Mouse (Mus musculus) embryonic facial prominence, embryonic 15.5 days (tissue): Measurements from ENCODE around the gene Syk. TPM values are rescaled to one million over a fixed set of nuclear protein-coding genes. Genes with fewer than 3 reads are reported as not detected.

Source experiments
- ATAC-seq: fragments of 200-750 bp; cut with Nextera tagmentation; 2 replicates; pipeline ENCODE4 v1.8.0; 2017; ENCODE audit warnings: low read depth, moderate TSS enrichment; ENCODE audit not compliant: insufficient number of reproducible peaks, low FRiP score, low TSS enrichment
- H3K27ac ChIP-seq: fragments of 300-500 bp; sonication (generic); replicated peaks from 2 replicates; pipeline ENCODE4 v1.5.1; 2015; ENCODE audit warnings: mild to moderate bottlenecking, inconsistent platforms
- H3K27me3 ChIP-seq: fragments of 300-500 bp; sonication (generic); 2 replicates; pipeline ENCODE4 v1.6.1; 2015; ENCODE audit warnings: inconsistent platforms
- H3K36me3 ChIP-seq: fragments of 300-500 bp; sonication (generic); 2 replicates; pipeline ENCODE4 v1.6.1; 2015; ENCODE audit warnings: mild to moderate bottlenecking, inconsistent platforms
- H3K4me1 ChIP-seq: fragments of 300-500 bp; sonication (generic); 2 replicates; pipeline ENCODE4 v1.6.1; 2015; ENCODE audit warnings: inconsistent platforms
- H3K4me2 ChIP-seq: fragments of 300-500 bp; sonication (generic); replicated peaks from 2 replicates; pipeline ENCODE4 v1.6.1; 2015; ENCODE audit warnings: mild to moderate bottlenecking, inconsistent platforms
- H3K4me3 ChIP-seq: fragments of 300-500 bp; sonication (generic); replicated peaks from 2 replicates; pipeline ENCODE4 v1.5.1; 2015; ENCODE audit warnings: mild to moderate bottlenecking, inconsistent platforms
- H3K9ac ChIP-seq: fragments of 300-500 bp; sonication (generic); 2 replicates; pipeline ENCODE4 v1.6.1; 2015; ENCODE audit warnings: inconsistent platforms
- H3K9me3 ChIP-seq: fragments of 300-500 bp; sonication (generic); replicated peaks from 2 replicates; pipeline ENCODE4 v1.6.1; 2016; ENCODE audit warnings: inconsistent platforms
- WGBS: fragments of 180-500 bp; shearing (Covaris S2); methylation state at CpG from one replicate; pipeline ENCODE4 v1.1.7; 2015; 5-methylcytosine and 5-hydroxymethylcytosine counted together
- polyA plus RNA-seq: library from polyadenylated mRNA; unstranded; fragments of >200 nt; fragmentation: Nextera tagmentation; extraction: Ambion mirVana; gene quantifications from 2 replicates; pipeline ENCODE4 v1.2.1, GENCODE M21; 2015

Syk gene
- 3.0 and 3.6 TPM in 2 replicates for polyA plus RNA-seq

GRCm38 (mm10) chr13:52582878-52583661 is at the start of gene Syk:
TSS of gene Syk (plus strand) at chr13:52583173.
- 0 out of 2 replicates have a peak, but pooled peaks cover 2% of the 10 kb centered on the region for H3K27me3 ChIP-seq
- peak within 1 kb of the TSS; percentile 98 for H3K4me2 ChIP-seq
- H3K4me3 ChIP-seq, result peak within 1 kb of the TSS; percentile 63
- H3K27ac ChIP-seq, result peak within 1 kb of the TSS; percentile 63
- WGBS, result under 1% methylated on average over 67 of the region's 70 CpGs
- H3K36me3 ChIP-seq, result no peaks in the 10 kb centered on the region
- no peaks in the 10 kb centered on the region for H3K9me3 ChIP-seq
- peak within 1 kb of the TSS; percentile 45 for H3K9ac ChIP-seq
- H3K4me1 ChIP-seq, result no peaks in the 10 kb centered on the region
- ATAC-seq, result peak; percentile 66

DNA sequence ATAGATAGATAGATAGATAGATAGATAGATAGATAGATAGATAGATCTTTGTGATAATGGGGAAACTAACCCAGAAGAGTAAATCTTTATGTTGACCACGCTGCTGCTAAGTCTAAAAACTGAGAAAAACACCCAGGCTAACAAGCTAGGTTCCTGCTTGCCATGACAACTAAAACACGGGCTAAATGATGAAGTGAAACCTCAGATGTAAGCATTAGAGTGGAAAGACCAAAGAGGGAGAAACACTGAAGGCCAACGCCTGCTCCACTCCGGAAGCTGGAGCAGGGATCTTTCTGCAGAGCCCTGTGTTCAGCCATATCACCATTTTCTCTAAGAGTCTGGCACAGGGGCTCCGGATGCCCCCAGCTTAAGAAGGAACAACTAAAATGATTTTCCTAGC is 49.3 kb upstream of the Syk start:
- Histone ChIP-seq H3K9me3 (no peaks in the 10 kb centered on the region), H3K4me3 (no peak overlapping the region), H3K4me2 (no peak overlapping the region), H3K4me1 (peaks cover 8% of the 10 kb centered on the region; the same call in 1 of the 2 replicates), H3K9ac (no peak overlapping the region), H3K36me3 (no peaks in the 10 kb centered on the region), H3K27ac (no peak overlapping the region), H3K27me3 (peaks cover 17% of the 10 kb centered on the region)
- 79% methylated on average over 5 of the region's 5 CpGs for WGBS
- ATAC-seq, result no peak

GRCm38 (mm10) chr13:52535542-52535941 is 47.4 kb upstream of the Syk start:
- H3K4me3 ChIP-seq, result no peak overlapping the region
- H3K4me2 ChIP-seq, result no peak overlapping the region
- 6% methylated on average over 4 of the region's 4 CpGs for WGBS
- no peak overlapping the region for H3K9ac ChIP-seq
- peaks cover 1% of the 10 kb centered on the region; the same call in 1 of the 2 replicates for H3K4me1 ChIP-seq
- no peak overlapping the region for H3K27ac ChIP-seq
- no peaks in the 10 kb centered on the region for H3K9me3 ChIP-seq
- H3K27me3 ChIP-seq, result peaks cover under 1% of the 10 kb centered on the region
- no peaks in the 10 kb centered on the region for H3K36me3 ChIP-seq
- 0 out of 2 replicates have a peak, but pooled peaks have one; percentile 35 for ATAC-seq

GRCm38 (mm10) chr13:52537754-52538587 is 45.0 kb upstream of the Syk start:
- Histone ChIP-seq H3K36me3 (no peaks in the 10 kb centered on the region), H3K4me3 (no peak overlapping the region), H3K4me2 (no peak overlapping the region), H3K4me1 (peaks cover 10% of the 10 kb centered on the region; the same call in 1 of the 2 replicates), H3K9ac (no peak overlapping the region), H3K27me3 (no peaks in the 10 kb centered on the region), H3K27ac (no peak overlapping the region), H3K9me3 (no peaks in the 10 kb centered on the region)
- no peak for ATAC-seq
- WGBS, result 93% methylated on average over 26 of the region's 26 CpGs

DNA sequence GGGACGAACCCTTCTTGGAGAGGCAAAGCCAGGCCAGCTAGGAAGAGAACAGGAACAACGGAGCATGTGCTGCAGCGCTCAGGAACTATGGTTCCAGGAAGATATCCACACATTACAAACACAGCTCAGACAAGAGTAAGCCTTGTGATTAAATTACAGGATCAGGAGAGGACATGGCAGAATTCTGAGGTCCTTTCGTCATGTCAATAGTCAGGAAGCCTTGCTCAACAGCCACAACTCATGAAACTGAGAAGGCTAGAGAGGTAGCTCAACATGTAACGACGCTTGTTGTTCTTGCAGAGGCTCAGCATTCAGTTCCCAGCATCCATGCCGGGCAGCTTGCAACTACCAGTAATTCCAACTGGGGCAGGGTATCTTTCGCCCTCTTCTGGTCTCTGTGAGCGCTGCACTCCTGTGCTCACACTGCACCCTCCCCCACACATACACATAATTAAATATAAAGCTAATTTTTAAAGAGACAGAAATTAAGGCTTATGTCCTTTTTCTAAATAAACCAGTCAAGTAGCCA is 44.3 kb upstream of the Syk start:
- Histone ChIP-seq H3K27ac (no peak overlapping the region), H3K4me2 (no peak overlapping the region), H3K4me3 (no peak overlapping the region), H3K9me3 (no peaks in the 10 kb centered on the region), H3K4me1 (peaks cover 10% of the 10 kb centered on the region; the same call in 1 of the 2 replicates), H3K9ac (no peak overlapping the region), H3K36me3 (no peaks in the 10 kb centered on the region), H3K27me3 (no peaks in the 10 kb centered on the region)
- ATAC-seq, result no peak
- 93% methylated on average over 9 of the region's 9 CpGs for WGBS

- Histone ChIP-seq H3K27ac (no peak overlapping the region), H3K4me2 (no peak overlapping the region), H3K4me3 (no peak overlapping the region), H3K4me1 (peaks cover 10% of the 10 kb centered on the region; the same call in 1 of the 2 replicates), H3K9ac (no peak overlapping the region), H3K27me3 (no peaks in the 10 kb centered on the region), H3K9me3 (no peaks in the 10 kb centered on the region), H3K36me3 (no peaks in the 10 kb centered on the region)
- 75% methylated on average over 6 of the region's 6 CpGs for WGBS
- no peak for ATAC-seq
Observed at GRCm38 (mm10) chr13:52539461-52539860, 43.5 kb upstream of the Syk start.

GRCm38 (mm10) chr13:52541385-52542035 is 41.5 kb upstream of the Syk start:
- Histone ChIP-seq H3K4me2 (no peak overlapping the region), H3K4me3 (no peak overlapping the region), H3K27me3 (no peaks in the 10 kb centered on the region), H3K27ac (peak overlapping the region; percentile 58), H3K4me1 (peaks cover 10% of the 10 kb centered on the region; the same call in 1 of the 2 replicates), H3K36me3 (no peaks in the 10 kb centered on the region), H3K9ac (no peak overlapping the region), H3K9me3 (no peaks in the 10 kb centered on the region)
- WGBS, result 47% methylated on average over 5 of the region's 5 CpGs
- no peak for ATAC-seq

- H3K36me3 ChIP-seq, result no peaks in the 10 kb centered on the region
- no peak overlapping the region for H3K9ac ChIP-seq
- peaks cover 10% of the 10 kb centered on the region; the same call in 1 of the 2 replicates for H3K4me1 ChIP-seq
- H3K27me3 ChIP-seq, result no peaks in the 10 kb centered on the region
- ATAC-seq, result no peak
- WGBS, result 40% methylated on average over 8 of the region's 8 CpGs
- H3K27ac ChIP-seq, result peak overlapping the region; percentile 58
- no peak overlapping the region for H3K4me3 ChIP-seq
- no peak overlapping the region for H3K4me2 ChIP-seq
- no peaks in the 10 kb centered on the region for H3K9me3 ChIP-seq
Observed at GRCm38 (mm10) chr13:52542036-52542526, 40.9 kb upstream of the Syk start.

- H3K4me3 ChIP-seq, result no peak overlapping the region
- no peak overlapping the region for H3K9ac ChIP-seq
- H3K4me1 ChIP-seq, result peaks cover 10% of the 10 kb centered on the region; the same call in 1 of the 2 replicates
- H3K36me3 ChIP-seq, result no peaks in the 10 kb centered on the region
- H3K9me3 ChIP-seq, result no peaks in the 10 kb centered on the region
- WGBS, result 68% methylated on average over 4 of the region's 4 CpGs
- no peak overlapping the region for H3K4me2 ChIP-seq
- peak overlapping the region; percentile 22; the same call in 1 of the 2 replicates for H3K27ac ChIP-seq
- ATAC-seq, result no peak
- no peaks in the 10 kb centered on the region for H3K27me3 ChIP-seq
Observed at GRCm38 (mm10) chr13:52542636-52543035, 40.3 kb upstream of the Syk start.

DNA sequence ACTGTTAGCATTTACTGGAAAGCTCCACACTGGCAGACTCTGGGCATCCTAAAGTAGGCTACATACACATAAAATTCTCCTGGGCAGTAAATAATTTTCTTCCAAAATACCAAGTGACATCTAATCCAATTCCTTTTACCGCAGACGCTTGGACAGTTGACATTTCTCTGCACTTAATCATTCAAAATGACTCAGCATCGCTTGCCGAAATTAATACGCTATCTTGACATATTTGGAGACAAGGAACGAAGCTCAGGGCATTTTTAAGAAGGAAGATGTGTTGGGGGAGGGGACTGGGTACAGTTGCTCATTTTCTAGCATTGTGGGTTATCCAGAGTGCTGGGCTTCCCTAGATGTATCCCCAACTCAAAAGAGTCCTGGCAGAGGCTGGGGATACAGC is 36.7 kb upstream of the Syk start:
- Histone ChIP-seq H3K36me3 (no peaks in the 10 kb centered on the region), H3K9me3 (no peaks in the 10 kb centered on the region), H3K27ac (no peak overlapping the region), H3K4me3 (no peak overlapping the region), H3K9ac (no peak overlapping the region), H3K27me3 (no peaks in the 10 kb centered on the region), H3K4me2 (no peak overlapping the region), H3K4me1 (peaks cover 10% of the 10 kb centered on the region; the same call in 1 of the 2 replicates)
- ATAC-seq, result no peak
- WGBS, result 58% methylated on average over 6 of the region's 6 CpGs
